Mouse (Mus musculus) limb, embryonic 11.5 days (tissue): ENCODE data around the gene Olfr1150-ps1. TPM values are rescaled to one million over a fixed set of nuclear protein-coding genes. Genes with fewer than 3 reads are reported as not detected.

Experiments used
- polyA plus RNA-seq: library from polyadenylated mRNA; unstranded; fragments of >200 nt; fragmentation: Nextera tagmentation; extraction: Ambion mirVana; gene quantifications from 2 replicates; pipeline ENCODE4 v1.2.1, GENCODE M21; 2014

The Olfr1150-ps1 gene
- polyA plus RNA-seq, 1 experiment from 2014 or later = not detected

Other genes starting within 250 kb of the Olfr1150-ps1 start
- not detected in 2 replicates for gene Olfr1130, start 237.8 kb upstream of the Olfr1150-ps1 start, polyA plus RNA-seq
- gene Olfr1131, start 216.9 kb upstream of the Olfr1150-ps1 start, polyA plus RNA-seq = not detected in 2 replicates
- gene Olfr1132, start 206.5 kb upstream of the Olfr1150-ps1 start, polyA plus RNA-seq = not detected in 2 replicates
- gene Olfr1133, start 196.6 kb upstream of the Olfr1150-ps1 start, polyA plus RNA-seq = not detected in 2 replicates
- not detected in 2 replicates for gene Olfr1134, start 185.5 kb upstream of the Olfr1150-ps1 start, polyA plus RNA-seq
- not detected in 2 replicates for gene Olfr1135, start 170.3 kb upstream of the Olfr1150-ps1 start, polyA plus RNA-seq
- gene Olfr1136, start 150.0 kb upstream of the Olfr1150-ps1 start, polyA plus RNA-seq = not detected in 2 replicates
- not detected in 2 replicates for gene Olfr1137, start 130.8 kb upstream of the Olfr1150-ps1 start, polyA plus RNA-seq
- gene Olfr1138, start 104.0 kb upstream of the Olfr1150-ps1 start, polyA plus RNA-seq = not detected in 2 replicates
- gene Olfr1140, start 100.2 kb upstream of the Olfr1150-ps1 start, polyA plus RNA-seq = not detected in 2 replicates
- gene Olfr1141, start 90.0 kb upstream of the Olfr1150-ps1 start, polyA plus RNA-seq = not detected in 2 replicates
- not detected in 2 replicates for gene Olfr152, start 64.5 kb upstream of the Olfr1150-ps1 start, polyA plus RNA-seq
- not detected in 2 replicates for gene Olfr1143, start 43.4 kb upstream of the Olfr1150-ps1 start, polyA plus RNA-seq
- gene Olfr1145, start 34.2 kb upstream of the Olfr1150-ps1 start, polyA plus RNA-seq = not detected in 2 replicates
- not detected in 2 replicates for gene Olfr1148, start 13.5 kb upstream of the Olfr1150-ps1 start, polyA plus RNA-seq
- not detected in 2 replicates for gene Olfr1151, start 11.9 kb downstream of the Olfr1150-ps1 start, polyA plus RNA-seq
- not detected in 2 replicates for gene Olfr1152, start 22.5 kb downstream of the Olfr1150-ps1 start, polyA plus RNA-seq
- gene Olfr1153, start 51.0 kb downstream of the Olfr1150-ps1 start, polyA plus RNA-seq = not detected in 2 replicates
- gene Olfr1154, start 61.2 kb downstream of the Olfr1150-ps1 start, polyA plus RNA-seq = not detected in 2 replicates
- gene Olfr1155, start 101.1 kb downstream of the Olfr1150-ps1 start, polyA plus RNA-seq = not detected in 2 replicates
- not detected in 2 replicates for gene Olfr1156, start 109.1 kb downstream of the Olfr1150-ps1 start, polyA plus RNA-seq
- gene Olfr1157, start 124.3 kb downstream of the Olfr1150-ps1 start, polyA plus RNA-seq = not detected in 2 replicates
- gene Olfr74, start 130.7 kb downstream of the Olfr1150-ps1 start, polyA plus RNA-seq = not detected in 2 replicates
- not detected in 2 replicates for gene Olfr1158, start 146.1 kb downstream of the Olfr1150-ps1 start, polyA plus RNA-seq
- gene Olfr1160, start 164.3 kb downstream of the Olfr1150-ps1 start, polyA plus RNA-seq = not detected in 2 replicates
- gene Olfr1161, start 178.8 kb downstream of the Olfr1150-ps1 start, polyA plus RNA-seq = not detected in 2 replicates
- gene Olfr73, start 193.7 kb downstream of the Olfr1150-ps1 start, polyA plus RNA-seq = 0.09 TPM in 1 of 2 replicates, not detected in the other
- not detected in 2 replicates for gene Olfr1162, start 207.1 kb downstream of the Olfr1150-ps1 start, polyA plus RNA-seq
- not detected in 2 replicates for gene Olfr1163, start 227.8 kb downstream of the Olfr1150-ps1 start, polyA plus RNA-seq
- gene Olfr1164, start 250.0 kb downstream of the Olfr1150-ps1 start, polyA plus RNA-seq = not detected in 2 replicates